Mouse (Mus musculus) embryonic facial prominence, embryonic 10.5 days (tissue): Measurements from ENCODE around the gene Abhd6. TPM values are rescaled to one million over a fixed set of nuclear protein-coding genes. Genes with fewer than 3 reads are reported as not detected.

Source experiments
- DNase-seq: peaks from one replicate; pipeline ENCODE4 v3.0.0-alpha.2; 2017; ENCODE audit warnings: low spot score
- H3K27ac ChIP-seq: fragments of 300-500 bp; sonication (generic); replicated peaks from 2 replicates; pipeline ENCODE4 v1.5.1; 2016; ENCODE audit warnings: mild to moderate bottlenecking
- H3K27me3 ChIP-seq: fragments of 300-500 bp; sonication (generic); replicated peaks from 2 replicates; pipeline ENCODE4 v1.6.1; 2016; ENCODE audit warnings: low read depth, mild to moderate bottlenecking; ENCODE audit not compliant: poor library complexity, severe bottlenecking
- H3K36me3 ChIP-seq: fragments of 300-500 bp; sonication (generic); replicated peaks from 2 replicates; pipeline ENCODE4 v1.6.1; 2016; ENCODE audit warnings: mild to moderate bottlenecking, moderate library complexity
- H3K4me1 ChIP-seq: fragments of 300-500 bp; sonication (generic); 2 replicates; pipeline ENCODE4 v1.6.1; 2016
- H3K4me3 ChIP-seq: fragments of 300-500 bp; sonication (generic); 2 replicates; pipeline ENCODE4 v1.5.1; 2016; ENCODE audit warnings: mild to moderate bottlenecking, moderate library complexity
- H3K9me3 ChIP-seq: fragments of 300-500 bp; sonication (generic); 2 replicates; pipeline ENCODE4 v1.6.1; 2016; ENCODE audit warnings: mild to moderate bottlenecking
- WGBS: fragments of 180-500 bp; shearing (Covaris S2); methylation state at CpG from one replicate; pipeline ENCODE4 v1.1.7; 2016; 5-methylcytosine and 5-hydroxymethylcytosine counted together
- polyA plus RNA-seq: library from polyadenylated mRNA; unstranded; fragments of >200 nt; fragmentation: Nextera tagmentation; extraction: Ambion mirVana; gene quantifications from 2 replicates; pipeline ENCODE4 v1.2.1, GENCODE M21; 2016

The Abhd6 gene
- polyA plus RNA-seq, 1 experiment from 2014 or later = 17.6 TPM

GRCm38 (mm10) chr14:8020011-8020410 lies 17.3 kb downstream of the Abhd6 start:
- 89% methylated on average over 1 of the region's 1 CpGs for WGBS
- DNase-seq = no peak
- H3K9me3 ChIP-seq = no peaks in the 10 kb centered on the region
- no peaks in the 10 kb centered on the region for H3K36me3 ChIP-seq
- no peaks in the 10 kb centered on the region for H3K27me3 ChIP-seq
- peaks cover 9% of the 10 kb centered on the region for H3K4me1 ChIP-seq
- H3K4me3 ChIP-seq = no peak overlapping the region
- H3K27ac ChIP-seq = no peak overlapping the region

- Histone ChIP-seq H3K4me1 (peaks cover 9% of the 10 kb centered on the region), H3K4me3 (no peak overlapping the region), H3K9me3 (no peaks in the 10 kb centered on the region), H3K27ac (no peak overlapping the region), H3K36me3 (no peaks in the 10 kb centered on the region), H3K27me3 (no peaks in the 10 kb centered on the region)
- WGBS = 84% methylated on average over 7 of the region's 7 CpGs
- DNase-seq = no peak
Measured at GRCm38 (mm10) chr14:8020546-8020945, 17.8 kb downstream of the Abhd6 start.

- DNase-seq = no peak
- H3K4me3 ChIP-seq = no peak overlapping the region
- H3K9me3 ChIP-seq = no peaks in the 10 kb centered on the region
- H3K27me3 ChIP-seq = no peaks in the 10 kb centered on the region
- H3K27ac ChIP-seq = no peak overlapping the region
- peaks cover 9% of the 10 kb centered on the region for H3K4me1 ChIP-seq
- 45% methylated on average over 6 of the region's 6 CpGs for WGBS
- H3K36me3 ChIP-seq = no peaks in the 10 kb centered on the region
Measured at GRCm38 (mm10) chr14:8024469-8024868, 21.8 kb downstream of the Abhd6 start.

GRCm38 (mm10) chr14:8024936-8025335 lies 22.2 kb downstream of the Abhd6 start:
- Histone ChIP-seq H3K27me3 (no peaks in the 10 kb centered on the region), H3K27ac (no peak overlapping the region), H3K9me3 (no peaks in the 10 kb centered on the region), H3K36me3 (no peaks in the 10 kb centered on the region), H3K4me3 (no peak overlapping the region), H3K4me1 (peaks cover 9% of the 10 kb centered on the region)
- 86% methylated on average over 10 of the region's 10 CpGs for WGBS
- DNase-seq = no peak

- Histone ChIP-seq H3K4me1 (peaks cover 9% of the 10 kb centered on the region), H3K36me3 (no peaks in the 10 kb centered on the region), H3K27ac (no peak overlapping the region), H3K4me3 (no peak overlapping the region), H3K9me3 (no peaks in the 10 kb centered on the region), H3K27me3 (no peaks in the 10 kb centered on the region)
- WGBS = 86% methylated on average over 10 of the region's 10 CpGs
- no peak for DNase-seq
Measured at GRCm38 (mm10) chr14:8026769-8027531, 24.2 kb downstream of the Abhd6 start.

- Histone ChIP-seq H3K4me1 (peaks cover 9% of the 10 kb centered on the region), H3K27ac (no peak overlapping the region), H3K4me3 (no peak overlapping the region), H3K36me3 (no peaks in the 10 kb centered on the region), H3K27me3 (no peaks in the 10 kb centered on the region), H3K9me3 (no peaks in the 10 kb centered on the region)
- no peak for DNase-seq
- WGBS = 90% methylated on average over 5 of the region's 5 CpGs
Measured at GRCm38 (mm10) chr14:8028086-8028485, 25.4 kb downstream of the Abhd6 start.

GRCm38 (mm10) chr14:8029752-8030151 lies 27.1 kb downstream of the Abhd6 start:
- Histone ChIP-seq H3K9me3 (no peaks in the 10 kb centered on the region), H3K36me3 (no peaks in the 10 kb centered on the region), H3K4me1 (peaks cover 2% of the 10 kb centered on the region), H3K27me3 (no peaks in the 10 kb centered on the region), H3K4me3 (no peak overlapping the region), H3K27ac (no peak overlapping the region)
- no peak for DNase-seq
- 85% methylated on average over 1 of the region's 1 CpGs for WGBS

- Histone ChIP-seq H3K9me3 (no peaks in the 10 kb centered on the region), H3K36me3 (no peaks in the 10 kb centered on the region), H3K4me1 (no peaks in the 10 kb centered on the region), H3K27ac (no peak overlapping the region), H3K27me3 (no peaks in the 10 kb centered on the region), H3K4me3 (no peak overlapping the region)
- DNase-seq = no peak
- WGBS = 59% methylated on average over 4 of the region's 4 CpGs
Measured at GRCm38 (mm10) chr14:8030535-8030934, 27.8 kb downstream of the Abhd6 start.

GRCm38 (mm10) chr14:8032087-8032944 lies 29.6 kb downstream of the Abhd6 start:
- WGBS = 79% methylated on average over 13 of the region's 13 CpGs
- H3K27ac ChIP-seq = no peak overlapping the region
- H3K36me3 ChIP-seq = no peaks in the 10 kb centered on the region
- H3K27me3 ChIP-seq = no peaks in the 10 kb centered on the region
- H3K4me1 ChIP-seq = no peaks in the 10 kb centered on the region
- DNase-seq = no peak
- H3K9me3 ChIP-seq = no peaks in the 10 kb centered on the region
- H3K4me3 ChIP-seq = no peak overlapping the region

GRCm38 (mm10) chr14:8034561-8034960 lies 31.9 kb downstream of the Abhd6 start:
- Histone ChIP-seq H3K9me3 (no peaks in the 10 kb centered on the region), H3K27me3 (no peaks in the 10 kb centered on the region), H3K4me3 (no peak overlapping the region), H3K36me3 (no peaks in the 10 kb centered on the region), H3K27ac (no peak overlapping the region), H3K4me1 (no peaks in the 10 kb centered on the region)
- DNase-seq = no peak
- WGBS = 77% methylated on average over 5 of the region's 5 CpGs

- WGBS = 87% methylated on average over 6 of the region's 6 CpGs
- Histone ChIP-seq H3K36me3 (no peaks in the 10 kb centered on the region), H3K27me3 (no peaks in the 10 kb centered on the region), H3K27ac (no peak overlapping the region), H3K9me3 (no peaks in the 10 kb centered on the region), H3K4me1 (no peaks in the 10 kb centered on the region), H3K4me3 (no peak overlapping the region)
- no peak for DNase-seq
Measured at GRCm38 (mm10) chr14:8035951-8036350, 33.2 kb downstream of the Abhd6 start.

GRCm38 (mm10) chr14:8036406-8036805 lies 33.7 kb downstream of the Abhd6 start:
- Histone ChIP-seq H3K4me3 (no peak overlapping the region), H3K9me3 (no peaks in the 10 kb centered on the region), H3K27me3 (no peaks in the 10 kb centered on the region), H3K36me3 (no peaks in the 10 kb centered on the region; the same call in 1 of the 2 replicates), H3K4me1 (no peaks in the 10 kb centered on the region), H3K27ac (no peak overlapping the region)
- DNase-seq = no peak
- WGBS = 83% methylated on average over 5 of the region's 5 CpGs

- Histone ChIP-seq H3K27me3 (no peaks in the 10 kb centered on the region), H3K9me3 (no peaks in the 10 kb centered on the region), H3K4me3 (no peak overlapping the region), H3K27ac (no peak overlapping the region), H3K36me3 (peaks cover 1% of the 10 kb centered on the region; the same call in 1 of the 2 replicates), H3K4me1 (no peaks in the 10 kb centered on the region)
- DNase-seq = no peak
- 83% methylated on average over 5 of the region's 5 CpGs for WGBS
Measured at GRCm38 (mm10) chr14:8038150-8038549, 35.4 kb downstream of the Abhd6 start.
